Mouse (Mus musculus): ENCODE measurements around the gene Wrap53.

DNA sequence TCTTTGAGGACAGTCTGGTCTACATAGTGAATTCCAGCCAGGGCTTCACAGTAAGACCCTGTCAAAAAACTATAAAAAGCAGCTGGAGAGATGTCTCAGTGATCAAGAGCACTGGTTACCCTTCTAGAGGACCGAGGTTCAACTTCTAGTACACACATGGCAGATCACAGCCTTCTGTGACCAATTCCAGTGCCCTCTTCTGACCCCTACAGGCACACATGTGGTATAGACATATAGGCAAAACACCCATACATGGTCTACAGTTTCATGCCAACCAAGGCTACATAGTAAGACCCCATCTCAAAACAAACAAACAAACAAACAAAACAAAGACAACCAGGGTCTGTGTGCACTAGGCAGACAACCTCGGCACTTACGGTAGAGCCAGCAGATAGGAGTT lies 4.8 kb downstream of the Wrap53 start:
- TF ChIP-seq CTCF (IDR thresholded peaks at IDR 0.05) (peak; percentile 75), EP300 (IDR thresholded peaks at IDR 0.05) (no peak)

Data from lung, postnatal 0 days (tissue).